Mouse (Mus musculus) layer of hippocampus, adult 6 months (tissue): ENCODE data around the gene Mtmr6. TPM values are rescaled to one million over a fixed set of nuclear protein-coding genes. Genes with fewer than 3 reads are reported as not detected.

Experiments used
- long read RNA-seq, 2 experiments: library from polyadenylated mRNA; unstranded; transcript quantifications; one replicate each; pipeline ENCODE4 v2.0.0; 2019 to 2020
- microRNA-seq: library from miRNA; unstranded; fragments of <30 nt; microRNA quantifications from one replicate; pipeline ENCODE4 v1.2.0, GENCODE M21; 2020
- polyA plus RNA-seq: library from polyadenylated mRNA; unstranded; fragments of <200 nt; fragmentation: Nextera tagmentation; gene quantifications from 2 replicates; pipeline ENCODE4 v1.2.3, GENCODE M21; 2021

Mtmr6 gene
- polyA plus RNA-seq, result 61.2 and 67.8 TPM in 2 replicates
- long read RNA-seq, experiment 1, transcript Mtmr6-201 (14 exons, 3,813 nt), result major isoform, 89 of 142 reads
- long read RNA-seq, experiment 1, partial matches to known transcripts, result 18 of 142 reads
- long read RNA-seq, experiment 1, other reads (novel, unspliced or antisense), result 33 of 142 reads
- long read RNA-seq, experiment 2, transcript Mtmr6-201 (14 exons, 3,813 nt), result major isoform, 731 of 926 reads
- long read RNA-seq, experiment 2, partial matches to known transcripts, result 33 of 926 reads
- long read RNA-seq, experiment 2, other reads (novel, unspliced or antisense), result 158 of 926 reads

GRCm38 (mm10) chr14:60264990-60265876 is at the start of gene Mtmr6:
Gene Mtmr6, plus strand, starts transcription at chr14:60265228.

GRCm38 (mm10) chr14:60251281-60252003 is 13.6 kb upstream of the Mtmr6 start, which contains the start of the genes Nupl1 and Gm49336:
Gene Nupl1, minus strand, starts transcription at chr14:60251431.
Gene Gm49336, minus strand, starts transcription at chr14:60251507.

Small RNA genes lying within 50 kb of the gene (microRNA-seq; reads per million reads assigned to microRNA genes)
- gene Mir719, result not detected

Other genes starting within 250 kb of the Mtmr6 start
- 8.9 and 9.5 TPM in 2 replicates for gene Atp8a2, start 68.0 kb upstream of the Mtmr6 start, polyA plus RNA-seq
- not detected in 2 replicates for gene Nupl1, start 13.8 kb upstream of the Mtmr6 start, polyA plus RNA-seq
- 16.6 and 17.7 TPM in 2 replicates for gene Gm49336, start 13.7 kb upstream of the Mtmr6 start, polyA plus RNA-seq
- 8.9 and 10.3 TPM in 2 replicates for gene Amer2, start 108.0 kb downstream of the Mtmr6 start, polyA plus RNA-seq